Mouse (Mus musculus): ENCODE measurements at regions not wholly inside any gene's neighbourhood (a gene's known extent, or its start where the extent isn't known, plus 50 kb on each side); places are given as distances from the start of the nearest gene placed in this dataset.

- Histone ChIP-seq H3K27ac (ENCODE audit: low read depth) (no peak overlapping the region), H3K4me2 (ENCODE audit: low read depth, low read length) (no peak overlapping the region), H3K4me3 (ENCODE audit: low read depth, low read length) (no peak overlapping the region), H3K27me3 (ENCODE audit: insufficient read depth, low read length) (no peaks in the 10 kb centered on the region), H3K4me1 (ENCODE audit: insufficient read depth) (peaks cover 4% of the 10 kb centered on the region; the same call in 1 of the 2 replicates), H3K9me3 (ENCODE audit: low read length) (no peaks in the 10 kb centered on the region), H3K36me3 (replicated peaks; ENCODE audit: insufficient read depth, low read length) (no peaks in the 10 kb centered on the region), H3K9ac (replicated peaks) (no peak overlapping the region)
- no peak for ATAC-seq
- 80% methylated on average over 7 of the region's 7 CpGs for WGBS (ENCODE audit: insufficient replicate concordance)
- TF ChIP-seq EP300 (IDR thresholded peaks at IDR 0.05; ENCODE audit: low read depth) = no peak
- no peak for DNase-seq
Observed at GRCm38 (mm10) chr2:134730547-134730946, 55.3 kb upstream of the Plcb1 start.

DNA sequence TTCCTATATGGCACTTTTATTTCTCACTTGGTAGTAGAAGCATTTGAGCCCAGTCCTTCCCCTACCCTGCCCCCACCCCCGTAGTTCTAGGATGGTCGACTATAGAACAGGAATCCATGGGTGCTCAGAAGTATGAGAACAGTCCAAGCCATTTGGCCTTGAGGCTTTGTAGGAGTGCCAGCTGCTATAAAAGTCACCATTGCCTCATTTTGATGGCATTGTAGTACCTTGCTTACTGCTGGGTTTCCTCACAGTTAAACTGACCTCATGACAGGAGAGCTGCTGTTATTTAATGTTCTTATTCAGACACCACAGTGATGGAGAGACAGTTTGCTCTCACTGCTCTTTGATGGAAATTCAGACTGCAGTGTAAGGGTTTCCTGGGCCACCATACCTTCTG, 59.2 kb upstream of the Plcb1 start:
- ATAC-seq (peak; percentile 16; the same call in 1 of the 2 replicates), DNase-seq (no peak)
- Histone ChIP-seq H3K9me3 (ENCODE audit: low read length) (no peaks in the 10 kb centered on the region), H3K4me2 (ENCODE audit: low read depth, low read length) (no peak overlapping the region), H3K36me3 (replicated peaks; ENCODE audit: insufficient read depth, low read length) (no peaks in the 10 kb centered on the region), H3K9ac (replicated peaks) (no peak overlapping the region), H3K27me3 (ENCODE audit: insufficient read depth, low read length) (no peaks in the 10 kb centered on the region), H3K4me1 (ENCODE audit: insufficient read depth) (peaks cover 4% of the 10 kb centered on the region; the same call in 1 of the 2 replicates), H3K27ac (ENCODE audit: low read depth) (peak overlapping the region; percentile 66), H3K4me3 (ENCODE audit: low read depth, low read length) (no peak overlapping the region)
- no peak for TF ChIP-seq CTCF (IDR thresholded peaks at IDR 0.05; ENCODE audit: low read depth)
- TF ChIP-seq EP300 (IDR thresholded peaks at IDR 0.05; ENCODE audit: low read depth) = no peak
- WGBS (ENCODE audit: insufficient replicate concordance) = 82% methylated on average over 2 of the region's 2 CpGs

- H3K27ac ChIP-seq (ENCODE audit: low read depth) = peak overlapping the region; percentile 94
- no peak overlapping the region for H3K4me2 ChIP-seq (ENCODE audit: low read depth, low read length)
- H3K36me3 ChIP-seq (replicated peaks; ENCODE audit: insufficient read depth, low read length) = no peaks in the 10 kb centered on the region
- H3K9ac ChIP-seq (replicated peaks) = peak overlapping the region; percentile 41; the same call in 1 of the 2 replicates
- H3K9me3 ChIP-seq (ENCODE audit: low read length) = no peaks in the 10 kb centered on the region
- H3K4me1 ChIP-seq (ENCODE audit: insufficient read depth) = peaks cover 4% of the 10 kb centered on the region; the same call in 1 of the 2 replicates
- H3K27me3 ChIP-seq (ENCODE audit: insufficient read depth, low read length) = no peaks in the 10 kb centered on the region
- peak; percentile 98 for ATAC-seq
- TF ChIP-seq CTCF (IDR thresholded peaks at IDR 0.05; ENCODE audit: low read depth) (no peak), EP300 (IDR thresholded peaks at IDR 0.05; ENCODE audit: low read depth) (peak; percentile 83)
- 52% methylated on average over 10 of the region's 10 CpGs for WGBS (ENCODE audit: insufficient replicate concordance)
- DNase-seq = peak; percentile 54
- H3K4me3 ChIP-seq (ENCODE audit: low read depth, low read length) = no peak overlapping the region
Observed at GRCm38 (mm10) chr2:134724071-134724470, 61.8 kb upstream of the Plcb1 start.

DNA sequence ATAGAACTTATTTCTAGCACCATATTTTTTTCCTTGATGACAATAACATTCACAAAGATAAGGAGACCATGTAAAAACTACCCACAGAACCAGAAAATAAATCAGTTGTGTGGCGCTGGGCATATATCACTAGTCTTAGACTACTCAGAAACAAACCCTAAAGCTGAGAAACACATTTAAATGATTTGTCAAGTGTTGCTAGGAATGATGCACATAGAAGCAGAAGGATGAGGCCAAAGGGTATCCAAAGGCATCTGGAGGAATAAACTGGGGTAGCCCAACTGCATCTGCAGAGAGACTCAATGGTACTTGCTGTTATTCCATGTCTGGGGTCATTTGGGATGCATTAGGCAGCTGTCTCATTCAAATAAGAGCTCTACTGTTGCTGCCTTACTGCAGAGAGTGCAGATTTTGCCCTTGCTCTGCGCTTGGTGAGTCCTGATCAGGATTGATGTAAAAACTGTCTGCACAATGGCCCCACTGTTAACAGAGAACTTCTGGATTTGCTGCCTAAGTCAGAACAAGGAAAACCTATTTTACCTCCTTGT, 68.0 kb upstream of the Plcb1 start:
- ATAC-seq = no peak

DNA sequence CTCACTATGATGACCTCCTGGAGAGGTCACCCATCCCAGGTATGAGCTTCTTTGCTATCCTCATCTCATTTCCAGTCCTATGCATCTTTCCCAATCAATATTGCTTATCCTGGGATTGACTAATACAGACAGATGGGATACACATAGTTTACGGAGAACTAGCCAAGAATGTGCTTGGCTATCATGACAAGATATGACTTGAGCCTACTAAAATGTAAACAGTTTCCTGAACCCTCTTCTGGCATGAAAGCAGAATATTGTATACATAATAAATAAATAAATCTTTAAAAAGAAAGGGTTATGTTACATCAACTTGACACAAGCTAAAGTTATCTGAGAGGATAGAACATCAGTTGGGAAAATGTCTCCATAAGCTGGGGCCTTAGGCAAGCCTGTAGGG, 69.3 kb upstream of the Plcb1 start:
- no peak overlapping the region for H3K4me2 ChIP-seq (ENCODE audit: low read depth, low read length)
- no peaks in the 10 kb centered on the region for H3K9me3 ChIP-seq (ENCODE audit: low read length)
- DNase-seq (no peak), ATAC-seq (no peak)
- H3K9ac ChIP-seq (replicated peaks) = no peak overlapping the region
- 76% methylated on average over 1 of the region's 1 CpGs for WGBS (ENCODE audit: insufficient replicate concordance)
- H3K27me3 ChIP-seq (ENCODE audit: insufficient read depth, low read length) = no peaks in the 10 kb centered on the region
- TF ChIP-seq EP300 (IDR thresholded peaks at IDR 0.05; ENCODE audit: low read depth) (no peak), CTCF (IDR thresholded peaks at IDR 0.05; ENCODE audit: low read depth) (no peak)
- no peak overlapping the region for H3K27ac ChIP-seq (ENCODE audit: low read depth)
- H3K36me3 ChIP-seq (replicated peaks; ENCODE audit: insufficient read depth, low read length) = no peaks in the 10 kb centered on the region
- H3K4me1 ChIP-seq (ENCODE audit: insufficient read depth) = no peaks in the 10 kb centered on the region
- no peak overlapping the region for H3K4me3 ChIP-seq (ENCODE audit: low read depth, low read length)

More for the DNA sequence above, 68.0 kb upstream of the Plcb1 start:
- no peak for DNase-seq
- Histone ChIP-seq H3K9me3 (ENCODE audit: low read length) (no peaks in the 10 kb centered on the region), H3K4me3 (ENCODE audit: low read depth, low read length) (no peak overlapping the region), H3K27ac (ENCODE audit: low read depth) (no peak overlapping the region), H3K9ac (replicated peaks) (no peak overlapping the region), H3K27me3 (ENCODE audit: insufficient read depth, low read length) (no peaks in the 10 kb centered on the region), H3K4me1 (ENCODE audit: insufficient read depth) (no peaks in the 10 kb centered on the region), H3K4me2 (ENCODE audit: low read depth, low read length) (no peak overlapping the region), H3K36me3 (replicated peaks; ENCODE audit: insufficient read depth, low read length) (no peaks in the 10 kb centered on the region)
- no peak for TF ChIP-seq CTCF (IDR thresholded peaks at IDR 0.05; ENCODE audit: low read depth)
- no peak for TF ChIP-seq EP300 (IDR thresholded peaks at IDR 0.05; ENCODE audit: low read depth)
- WGBS (ENCODE audit: insufficient replicate concordance) = 78% methylated on average over 2 of the region's 2 CpGs

DNA sequence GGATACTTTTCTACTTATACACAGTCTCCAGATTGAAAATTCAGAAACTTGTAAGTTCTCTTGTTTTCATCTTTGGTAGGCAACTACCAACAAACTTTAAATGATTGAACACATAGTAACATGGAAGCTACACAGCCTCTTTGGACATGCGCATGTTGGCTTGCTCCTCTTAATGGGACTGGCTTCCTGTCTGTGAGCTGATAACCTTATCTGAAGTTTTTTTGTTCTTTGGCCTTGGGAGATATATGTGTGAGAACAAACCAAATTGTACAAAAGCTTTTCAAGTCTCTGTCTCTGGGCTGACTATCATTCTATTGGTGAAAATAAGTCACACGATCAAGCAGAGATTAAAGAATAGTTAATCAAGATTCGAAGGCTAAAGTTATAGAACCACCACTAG, 70.1 kb upstream of the Tmx4 start:
- H3K9ac ChIP-seq (replicated peaks) = no peak overlapping the region
- no peaks in the 10 kb centered on the region for H3K9me3 ChIP-seq (ENCODE audit: low read length)
- H3K4me3 ChIP-seq (ENCODE audit: low read depth, low read length) = no peak overlapping the region
- DNase-seq (no peak), ATAC-seq (no peak)
- no peaks in the 10 kb centered on the region for H3K27me3 ChIP-seq (ENCODE audit: insufficient read depth, low read length)
- H3K4me1 ChIP-seq (ENCODE audit: insufficient read depth) = no peaks in the 10 kb centered on the region
- no peak overlapping the region for H3K4me2 ChIP-seq (ENCODE audit: low read depth, low read length)
- no peak for TF ChIP-seq EP300 (IDR thresholded peaks at IDR 0.05; ENCODE audit: low read depth)
- no peak for TF ChIP-seq CTCF (IDR thresholded peaks at IDR 0.05; ENCODE audit: low read depth)
- no peaks in the 10 kb centered on the region for H3K36me3 ChIP-seq (replicated peaks; ENCODE audit: insufficient read depth, low read length)
- 69% methylated on average over 3 of the region's 3 CpGs for WGBS (ENCODE audit: insufficient replicate concordance)
- no peak overlapping the region for H3K27ac ChIP-seq (ENCODE audit: low read depth)

- H3K27me3 ChIP-seq (ENCODE audit: insufficient read depth, low read length) = no peaks in the 10 kb centered on the region
- 61% methylated on average over 1 of the region's 1 CpGs for WGBS (ENCODE audit: insufficient replicate concordance)
Observed at GRCm38 (mm10) chr2:134708754-134709153, 64.8 kb upstream of the Tmx4 start.

More at GRCm38 (mm10) chr2:134708754-134709153, 64.8 kb upstream of the Tmx4 start:
- H3K4me2 ChIP-seq (ENCODE audit: low read depth, low read length) = no peak overlapping the region
- no peak overlapping the region for H3K4me3 ChIP-seq (ENCODE audit: low read depth, low read length)
- ATAC-seq (no peak), DNase-seq (no peak)
- H3K27ac ChIP-seq (ENCODE audit: low read depth) = no peak overlapping the region
- no peaks in the 10 kb centered on the region for H3K9me3 ChIP-seq (ENCODE audit: low read length)
- TF ChIP-seq CTCF (IDR thresholded peaks at IDR 0.05; ENCODE audit: low read depth) = no peak
- TF ChIP-seq EP300 (IDR thresholded peaks at IDR 0.05; ENCODE audit: low read depth) = no peak
- no peaks in the 10 kb centered on the region for H3K4me1 ChIP-seq (ENCODE audit: insufficient read depth)
- H3K36me3 ChIP-seq (replicated peaks; ENCODE audit: insufficient read depth, low read length) = no peaks in the 10 kb centered on the region
- H3K9ac ChIP-seq (replicated peaks) = no peak overlapping the region

Data from liver, postnatal 0 days (tissue).